Mouse (Mus musculus) embryo, embryonic 11.5 days (tissue): ENCODE data around the gene Galnt12.
"Not testable (repeated sequence)": the region's sequence is repeated elsewhere in the genome, so short reads cannot be mapped to it uniquely, and the experiment has no call there.

Source experiments
- DNase-seq: peaks from one replicate; pipeline ENCODE4 v3.0.0-alpha.2; 2012; ENCODE audit warnings: low read depth, low spot score

Gene Galnt12

GRCm38 (mm10) chr4:47091493-47092386 lies at the start of gene Galnt12:
Galnt12 (plus strand) TSS chr4:47091909.
- DNase-seq: no peak

- DNase-seq: no peak
These were observed 47.8 kb upstream of the Galnt12 start for GRCm38 (mm10) chr4:47043866-47044265.

GRCm38 (mm10) chr4:47046974-47047373 lies 44.7 kb upstream of the Galnt12 start:
- no peak for DNase-seq

- no peak for DNase-seq
These were observed 43.9 kb upstream of the Galnt12 start for GRCm38 (mm10) chr4:47047765-47048164.

GRCm38 (mm10) chr4:47049216-47049615 lies 42.5 kb upstream of the Galnt12 start:
- DNase-seq: no peak

GRCm38 (mm10) chr4:47050167-47050566 lies 41.5 kb upstream of the Galnt12 start:
- DNase-seq: peak; percentile 71

- no peak for DNase-seq
These were observed 40.9 kb upstream of the Galnt12 start for GRCm38 (mm10) chr4:47050642-47051381.

- no peak for DNase-seq
These were observed 39.8 kb upstream of the Galnt12 start for GRCm38 (mm10) chr4:47051905-47052304.

- DNase-seq: not testable (repeated sequence)
These were observed 36.5 kb upstream of the Galnt12 start for GRCm38 (mm10) chr4:47055170-47055569.

- no peak for DNase-seq
These were observed 36.1 kb upstream of the Galnt12 start for GRCm38 (mm10) chr4:47055570-47056080.

GRCm38 (mm10) chr4:47056791-47057509 lies 34.8 kb upstream of the Galnt12 start, which contains the start of gene Anks6:
Anks6 (minus strand) TSS chr4:47057427.
- DNase-seq: peak; percentile 56

GRCm38 (mm10) chr4:47057510-47058325 lies 34.0 kb upstream of the Galnt12 start:
- DNase-seq: no peak

- DNase-seq: no peak
These were observed 30.8 kb upstream of the Galnt12 start for GRCm38 (mm10) chr4:47060900-47061299.

- no peak for DNase-seq
These were observed 16.7 kb upstream of the Galnt12 start for GRCm38 (mm10) chr4:47075054-47075453.

- no peak for DNase-seq
These were observed 11.6 kb upstream of the Galnt12 start for GRCm38 (mm10) chr4:47079997-47080646.

GRCm38 (mm10) chr4:47080647-47081010 lies 11.1 kb upstream of the Galnt12 start:
- no peak for DNase-seq

GRCm38 (mm10) chr4:47083824-47084223 lies 7.9 kb upstream of the Galnt12 start:
- no peak for DNase-seq

GRCm38 (mm10) chr4:47088671-47089070 lies 3.0 kb upstream of the Galnt12 start:
- DNase-seq: no peak

GRCm38 (mm10) chr4:47092387-47093021 lies 795 bp downstream of the Galnt12 start:
- no peak for DNase-seq

- DNase-seq: no peak
These were observed 1.5 kb downstream of the Galnt12 start for GRCm38 (mm10) chr4:47093161-47093560.
